Comparison of ENCODE assay signal across 19 mouse cellular contexts in the genomic region with DNA sequence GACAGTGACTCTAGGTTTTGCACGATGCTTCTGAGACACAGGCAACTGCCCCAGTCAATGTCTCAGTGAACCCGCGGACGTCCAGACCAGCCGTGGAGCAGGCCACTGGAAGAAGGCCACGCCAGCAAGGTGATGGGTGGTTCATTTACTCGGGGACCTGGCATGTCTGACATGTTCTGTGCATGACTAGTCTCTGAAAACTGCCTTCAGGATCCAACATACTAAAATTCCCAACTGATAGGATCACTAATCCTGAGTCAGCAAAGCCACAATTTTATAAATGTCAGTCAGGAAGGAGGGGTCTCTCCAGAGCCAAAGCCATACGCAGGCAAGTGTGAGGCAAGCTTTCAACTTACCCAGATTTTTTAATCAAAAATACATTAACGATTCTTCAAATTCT. TPM values are rescaled to one million over a fixed set of nuclear protein-coding genes. Genes with fewer than 3 reads are reported as not detected.
DNase-seq lines count a peak whose midpoint lies in the region; TF ChIP-seq lines count a peak whose summit lies in the region.
"Had no signal": no experiment of that assay in that cellular context is flagged by ENCODE, and none has a peak within 500 bp of the region (broad histone marks: within the 10 kb centered on the region; RNA-seq: fewer than 3 reads in every experiment).

No protein-coding gene starts in this region.

- no peaks in the 10 kb centered on the region for H3K27me3 ChIP-seq in small intestine, adult 2 months (ENCODE audit: control insufficient read depth, insufficient read depth, low read length)
- no peaks in the 10 kb centered on the region for H3K27me3 ChIP-seq in heart, adult 2 months (ENCODE audit: control insufficient read depth, insufficient read depth, low read length)
- H3K27me3 ChIP-seq: embryonic facial prominence, embryonic 15.5 days; heart, embryonic 13.5 days; hindbrain, embryonic 15.5 days; Patski had no signal

- peaks cover 3% of the 10 kb centered on the region for H3K79me2 ChIP-seq in heart, adult 2 months (replicated peaks; ENCODE audit: control insufficient read depth, insufficient read depth, low read length)

- WGBS in small intestine, adult 2 months, result 83% methylated on average over 9 of the region's 9 CpGs
- 94% methylated on average over 9 of the region's 9 CpGs for WGBS in heart, adult 2 months

- no peak overlapping the region for H3K4me3 ChIP-seq in small intestine, adult 2 months (ENCODE audit: low read depth, low read length)
- no peak overlapping the region for H3K4me3 ChIP-seq in heart, adult 2 months
- H3K4me3 ChIP-seq: embryonic facial prominence, embryonic 15.5 days; heart, embryonic 13.5 days; hindbrain, embryonic 15.5 days had no signal

- no peak for TF ChIP-seq POLR2A in small intestine, adult 2 months (IDR thresholded peaks at IDR 0.05; ENCODE audit: low read depth, low read length)
- TF ChIP-seq POLR2A in heart, adult 2 months (IDR thresholded peaks at IDR 0.05; ENCODE audit: insufficient read depth, low read depth, low read length), result no peak

- peaks cover 10% of the 10 kb centered on the region for H3K36me3 ChIP-seq in small intestine, adult 2 months (ENCODE audit: control insufficient read depth, insufficient read depth, low read length)
- H3K36me3 ChIP-seq in heart, adult 2 months (ENCODE audit: control insufficient read depth, insufficient read depth, low read length), result no peaks in the 10 kb centered on the region

- TF ChIP-seq CTCF in small intestine, adult 2 months (IDR thresholded peaks at IDR 0.05; ENCODE audit: extremely low read depth, insufficient read length, insufficient replicate concordance, low read depth, low read length), result no peak
- no peak for TF ChIP-seq CTCF in heart, adult 2 months (IDR thresholded peaks at IDR 0.05)

- peak overlapping the region; percentile 8; the same call in 1 of the 2 replicates for H3K27ac ChIP-seq in small intestine, adult 2 months (ENCODE audit: insufficient read depth, low read depth, low read length)
- no peak overlapping the region for H3K27ac ChIP-seq in heart, adult 2 months
- H3K27ac ChIP-seq: embryonic facial prominence, embryonic 15.5 days; heart, embryonic 13.5 days; hindbrain, embryonic 15.5 days had no signal

- no peak for TF ChIP-seq EP300 in heart, adult 2 months (IDR thresholded peaks at IDR 0.05; ENCODE audit: insufficient read depth, low read depth, low read length)

- DNase-seq in heart, adult 11 months, result peak; percentile 56
- DNase-seq in heart, adult 8-10 months (ENCODE audit: low spot score), result no peak
- peak; percentile 72 for DNase-seq in 3134 (ENCODE audit: extremely low read depth, insufficient read length, low spot score)
- peak; percentile 37 for DNase-seq in Muller cell, postnatal 12 days (ENCODE audit: inconsistent ontology term)
- no peak for DNase-seq in heart, adult 2 months
- DNase-seq: adrenal gland, postnatal 14 days; B cell, adult 2 months; cerebellum, adult 11-12 months; cerebellum, adult 9-10 months; cerebellum, postnatal 25 days; gastrocnemius, postnatal 36 days; heart, adult 18-20 months; heart, postnatal 36 days; kidney, adult 11 months had no signal

- peaks cover 4% of the 10 kb centered on the region for H3K4me1 ChIP-seq in small intestine, adult 2 months (ENCODE audit: control insufficient read depth, insufficient read depth, insufficient read length, low read length)
- no peaks in the 10 kb centered on the region for H3K4me1 ChIP-seq in heart, adult 2 months (ENCODE audit: control insufficient read depth, insufficient read depth, low read length)
- H3K4me1 ChIP-seq: heart, embryonic 13.5 days; hindbrain, embryonic 15.5 days had no signal

- intact Hi-C loops in heart, adult 2 months (cut with DNase I), result no loop called here

- H3K9ac ChIP-seq in heart, adult 2 months (ENCODE audit: low read depth, low read length), result no peak overlapping the region
- H3K9ac ChIP-seq: embryonic facial prominence, embryonic 15.5 days; heart, embryonic 13.5 days; hindbrain, embryonic 15.5 days had no signal

RNA-seq across cellular contexts. Expression of gene Asb7, which starts 35.8 kb away (rescaled TPM):
- 1 to 10 TPM; 7.0 to 9.9 (median 7.6) TPM for total RNA-seq in heart, adult 8-10 months (2022)
- 2.1 and 2.8 TPM in 2 replicates for polyA plus RNA-seq in small intestine, adult 2 months (2012; rRNA removed)
- 1 to 10 TPM; 7.5 to 9.0 TPM for total RNA-seq in heart, adult 2 months (2021)
- 2.2 and 3.9 TPM in 2 replicates for polyA plus RNA-seq in heart, adult 2 months (2012; rRNA removed)

RNA-seq across cellular contexts. Expression of gene Lins1, which starts 36.1 kb away (rescaled TPM):
- 1 to 10 TPM; 3.0 to 4.1 (median 3.5) TPM for total RNA-seq in heart, adult 8-10 months (2022)
- 1.8 and 1.9 TPM in 2 replicates for polyA plus RNA-seq in small intestine, adult 2 months (2012; rRNA removed)
- total RNA-seq in heart, adult 2 months (2021), result 1 to 10 TPM; 3.0 to 3.5 TPM
- 3.2 and 6.5 TPM in 2 replicates for polyA plus RNA-seq in heart, adult 2 months (2012; rRNA removed)

Comparison
In these comparisons a context has a peak if more than half of its experiments do, and no peak if none do; other contexts are left out.
1. DNase-seq: peak in heart, adult 11 months (single experiment), 3134 (single experiment) and Muller cell, postnatal 12 days (single experiment); none in heart, adult 8-10 months (single experiment) and heart, adult 2 months (0 of 2).